In genomic region chr1:118482285-118483019, GRCm38 (mm10) we compare ENCODE assay signal across 14 mouse cellular contexts.
A peak's percentile ranks its signal among the peaks of the same experiment; 100 is the strongest.
DNase-seq lines count a peak whose midpoint lies in the region; ATAC-seq and TF ChIP-seq lines count a peak whose summit lies in the region.
"Had no signal": no experiment of that assay in that cellular context is flagged by ENCODE, and none has a peak within 500 bp of the region (broad histone marks: within the 10 kb centered on the region; RNA-seq: fewer than 3 reads in every experiment).

No protein-coding gene starts in this region.

- H3K4me3 ChIP-seq in kidney, postnatal 0 days (replicated peaks; ENCODE audit: low read depth, low read length) = no peak overlapping the region
- no peak overlapping the region for H3K4me3 ChIP-seq in midbrain, embryonic 15.5 days
- H3K4me3 ChIP-seq in midbrain, embryonic 14.5 days (replicated peaks; ENCODE audit: low read depth, low read length) = no peak overlapping the region
- peak overlapping the region; percentile 50 for H3K4me3 ChIP-seq in heart, embryonic 11.5 days (ENCODE audit: low read depth, low read length)
- no peak overlapping the region for H3K4me3 ChIP-seq in liver, embryonic 16.5 days (ENCODE audit: low read depth, low read length)
- H3K4me3 ChIP-seq in hindbrain, embryonic 12.5 days = no peak overlapping the region

- H3K4me1 ChIP-seq in kidney, postnatal 0 days (replicated peaks; ENCODE audit: insufficient read depth, low read length) = no peaks in the 10 kb centered on the region
- H3K4me1 ChIP-seq in midbrain, embryonic 15.5 days = peaks cover 10% of the 10 kb centered on the region; the same call in 1 of the 2 replicates
- no peaks in the 10 kb centered on the region for H3K4me1 ChIP-seq in midbrain, embryonic 14.5 days (ENCODE audit: control insufficient read depth, insufficient read depth, low read length)
- H3K4me1 ChIP-seq in heart, embryonic 11.5 days (ENCODE audit: control insufficient read depth, insufficient read depth, low read length) = peaks cover 48% of the 10 kb centered on the region
- peaks cover 43% of the 10 kb centered on the region for H3K4me1 ChIP-seq in liver, embryonic 16.5 days (ENCODE audit: control insufficient read depth, low read depth, low read length)
- H3K4me1 ChIP-seq in hindbrain, embryonic 12.5 days = no peaks in the 10 kb centered on the region; the same call in 1 of the 2 replicates

- H3K36me3 ChIP-seq in kidney, postnatal 0 days (ENCODE audit: insufficient read depth, low read length) = no peaks in the 10 kb centered on the region
- H3K36me3 ChIP-seq in midbrain, embryonic 15.5 days (replicated peaks) = no peaks in the 10 kb centered on the region
- 0 out of 2 replicates have a peak, but pooled peaks cover 7% of the 10 kb centered on the region for H3K36me3 ChIP-seq in midbrain, embryonic 14.5 days (ENCODE audit: control insufficient read depth, insufficient read depth, low read length)
- no peaks in the 10 kb centered on the region; the same call in 1 of the 2 replicates for H3K36me3 ChIP-seq in heart, embryonic 11.5 days (ENCODE audit: control insufficient read depth, insufficient read depth, low read length)
- H3K36me3 ChIP-seq in liver, embryonic 16.5 days (ENCODE audit: control insufficient read depth, insufficient read depth) = no peaks in the 10 kb centered on the region
- 0 out of 2 replicates have a peak, but pooled peaks cover 5% of the 10 kb centered on the region for H3K36me3 ChIP-seq in hindbrain, embryonic 12.5 days

- TF ChIP-seq CTCF in kidney, postnatal 0 days (IDR thresholded peaks at IDR 0.05; ENCODE audit: low read depth) = no peak

- ATAC-seq in kidney, postnatal 0 days (replicated peaks; ENCODE audit: low FRiP score, low read depth) = no peak; the same call in 1 of the 2 replicates
- ATAC-seq in midbrain, embryonic 15.5 days (replicated peaks) = no peak
- ATAC-seq in midbrain, embryonic 14.5 days (ENCODE audit: low FRiP score, low TSS enrichment) = no peak
- peak; percentile 62; the same call in 1 of the 2 replicates for ATAC-seq in heart, embryonic 11.5 days (replicated peaks; ENCODE audit: insufficient number of reproducible peaks, low FRiP score, low TSS enrichment)
- ATAC-seq in liver, embryonic 16.5 days (ENCODE audit: low read depth) = no peak
- no peak for ATAC-seq in hindbrain, embryonic 12.5 days (ENCODE audit: low FRiP score)
- ATAC-seq: CD4-positive, CD25-positive, alpha-beta regulatory T cell, adult 4 months; intestine, postnatal 0 days had no signal

- no peaks in the 10 kb centered on the region for H3K9me3 ChIP-seq in kidney, postnatal 0 days (replicated peaks; ENCODE audit: low read length)
- H3K9me3 ChIP-seq in midbrain, embryonic 15.5 days = no peaks in the 10 kb centered on the region
- no peaks in the 10 kb centered on the region for H3K9me3 ChIP-seq in midbrain, embryonic 14.5 days (ENCODE audit: control insufficient read depth, low read length)
- no peaks in the 10 kb centered on the region for H3K9me3 ChIP-seq in heart, embryonic 11.5 days (replicated peaks; ENCODE audit: control insufficient read depth, low read length)
- no peaks in the 10 kb centered on the region for H3K9me3 ChIP-seq in liver, embryonic 16.5 days (replicated peaks; ENCODE audit: control insufficient read depth, low read length)
- H3K9me3 ChIP-seq in hindbrain, embryonic 12.5 days (replicated peaks) = no peaks in the 10 kb centered on the region

- no peak overlapping the region for H3K4me2 ChIP-seq in kidney, postnatal 0 days (ENCODE audit: low read length)
- H3K4me2 ChIP-seq in midbrain, embryonic 15.5 days = no peak overlapping the region
- H3K4me2 ChIP-seq in midbrain, embryonic 14.5 days (ENCODE audit: low read length) = no peak overlapping the region
- H3K4me2 ChIP-seq in heart, embryonic 11.5 days = peak overlapping the region; percentile 64
- peak overlapping the region; percentile 31; the same call in 1 of the 2 replicates for H3K4me2 ChIP-seq in liver, embryonic 16.5 days (ENCODE audit: low read depth, low read length)
- H3K4me2 ChIP-seq in hindbrain, embryonic 12.5 days (replicated peaks) = no peak overlapping the region

- H3K9ac ChIP-seq in kidney, postnatal 0 days (ENCODE audit: low read depth, low read length) = no peak overlapping the region
- no peak overlapping the region for H3K9ac ChIP-seq in midbrain, embryonic 15.5 days
- H3K9ac ChIP-seq in midbrain, embryonic 14.5 days (replicated peaks; ENCODE audit: low read length) = no peak overlapping the region
- H3K9ac ChIP-seq in heart, embryonic 11.5 days (ENCODE audit: low read depth, low read length) = peak overlapping the region; percentile 76
- no peak overlapping the region for H3K9ac ChIP-seq in liver, embryonic 16.5 days (ENCODE audit: low read depth, low read length)
- H3K9ac ChIP-seq in hindbrain, embryonic 12.5 days = no peak overlapping the region

- 0 out of 2 replicates have a peak overlapping the region, but pooled peaks have one; percentile 13 for H3K27ac ChIP-seq in kidney, postnatal 0 days
- 0 out of 2 replicates have a peak overlapping the region, but pooled peaks have one; percentile 8 for H3K27ac ChIP-seq in midbrain, embryonic 15.5 days
- no peak overlapping the region for H3K27ac ChIP-seq in midbrain, embryonic 14.5 days (replicated peaks; ENCODE audit: low read depth, low read length)
- peak overlapping the region; percentile 91 for H3K27ac ChIP-seq in heart, embryonic 11.5 days (ENCODE audit: low read depth, low read length)
- H3K27ac ChIP-seq in liver, embryonic 16.5 days (ENCODE audit: low read length) = 0 out of 2 replicates have a peak overlapping the region, but pooled peaks have one; percentile 33
- no peak overlapping the region for H3K27ac ChIP-seq in hindbrain, embryonic 12.5 days

- peak; percentile 52 for DNase-seq in kidney, postnatal 0 days (ENCODE audit: low spot score)
- no peak for DNase-seq in kidney, adult 11 months
- no peak for DNase-seq in midbrain, embryonic 14.5 days
- DNase-seq in gastrocnemius, postnatal 25 days = no peak
- DNase-seq: cerebellum, postnatal 10 days; gastrocnemius, postnatal 36 days; lung, postnatal 36 days; right cerebral cortex, postnatal 4 days had no signal

- 75% methylated on average over 8 of the region's 8 CpGs for WGBS in kidney, postnatal 0 days
- WGBS in midbrain, embryonic 15.5 days = 84% methylated on average over 8 of the region's 8 CpGs
- 82% methylated on average over 8 of the region's 8 CpGs for WGBS in midbrain, embryonic 14.5 days
- 24% methylated on average over 8 of the region's 8 CpGs for WGBS in heart, embryonic 11.5 days (ENCODE audit: insufficient replicate concordance)
- WGBS in liver, embryonic 16.5 days (ENCODE audit: insufficient replicate concordance) = 60% methylated on average over 8 of the region's 8 CpGs
- WGBS in hindbrain, embryonic 12.5 days = 73% methylated on average over 8 of the region's 8 CpGs

- no peaks in the 10 kb centered on the region for H3K27me3 ChIP-seq in kidney, postnatal 0 days (ENCODE audit: insufficient read depth, low read length)
- H3K27me3 ChIP-seq in midbrain, embryonic 15.5 days (replicated peaks) = no peaks in the 10 kb centered on the region
- H3K27me3 ChIP-seq in midbrain, embryonic 14.5 days (ENCODE audit: control insufficient read depth, insufficient read depth, low read length) = no peaks in the 10 kb centered on the region
- no peaks in the 10 kb centered on the region for H3K27me3 ChIP-seq in heart, embryonic 11.5 days (ENCODE audit: control insufficient read depth, insufficient read depth, low read length)
- no peaks in the 10 kb centered on the region for H3K27me3 ChIP-seq in liver, embryonic 16.5 days (ENCODE audit: control insufficient read depth, insufficient read depth, low read depth, low read length)
- no peaks in the 10 kb centered on the region for H3K27me3 ChIP-seq in hindbrain, embryonic 12.5 days

Comparison
In these comparisons a context has a peak if more than half of its experiments do, and no peak if none do; other contexts are left out.
1. H3K27ac ChIP-seq: peak in kidney, postnatal 0 days (single experiment), midbrain, embryonic 15.5 days (single experiment), heart, embryonic 11.5 days (single experiment) and liver, embryonic 16.5 days (single experiment); none in midbrain, embryonic 14.5 days (single experiment) and hindbrain, embryonic 12.5 days (single experiment).
2. H3K4me2 ChIP-seq: peak in heart, embryonic 11.5 days (single experiment) and liver, embryonic 16.5 days (single experiment); none in kidney, postnatal 0 days (single experiment), midbrain, embryonic 15.5 days (single experiment), midbrain, embryonic 14.5 days (single experiment) and hindbrain, embryonic 12.5 days (single experiment).